Mouse (Mus musculus) midbrain, embryonic 13.5 days (tissue): ENCODE measurements at regions not wholly inside any gene's neighbourhood (a gene's known extent, or its start where the extent isn't known, plus 50 kb on each side); places are given as distances from the start of the nearest gene placed in this dataset.

Source experiments
- ATAC-seq: fragments of 200-750 bp; cut with Nextera tagmentation; 2 replicates; pipeline ENCODE4 v1.8.0; 2017; ENCODE audit warnings: mild to moderate bottlenecking, moderate TSS enrichment, moderate library complexity
- H3K27ac ChIP-seq: fragments of 300-500 bp; sonication (generic); 2 replicates; pipeline ENCODE4 v1.5.1; 2015; ENCODE audit warnings: inconsistent platforms, mild to moderate bottlenecking, moderate library complexity
- H3K27me3 ChIP-seq: fragments of 300-500 bp; sonication (generic); 2 replicates; pipeline ENCODE4 v1.6.1; 2015; ENCODE audit warnings: mild to moderate bottlenecking, inconsistent platforms
- H3K36me3 ChIP-seq: fragments of 300-500 bp; sonication (generic); 2 replicates; pipeline ENCODE4 v1.6.1; 2015; ENCODE audit warnings: mild to moderate bottlenecking, inconsistent platforms
- H3K4me1 ChIP-seq: fragments of 300-500 bp; sonication (generic); replicated peaks from 2 replicates; pipeline ENCODE4 v1.6.1; 2015; ENCODE audit warnings: inconsistent platforms
- H3K4me2 ChIP-seq: fragments of 300-500 bp; sonication (generic); replicated peaks from 2 replicates; pipeline ENCODE4 v1.6.1; 2015; ENCODE audit warnings: moderate library complexity, mild to moderate bottlenecking, inconsistent platforms
- H3K4me3 ChIP-seq: fragments of 300-500 bp; sonication (generic); replicated peaks from 2 replicates; pipeline ENCODE4 v1.5.1; 2015; ENCODE audit warnings: mild to moderate bottlenecking, inconsistent platforms
- H3K9ac ChIP-seq: fragments of 300-500 bp; sonication (generic); replicated peaks from 2 replicates; pipeline ENCODE4 v1.6.1; 2015; ENCODE audit warnings: mild to moderate bottlenecking, inconsistent platforms
- H3K9me3 ChIP-seq: fragments of 300-500 bp; sonication (generic); 2 replicates; pipeline ENCODE4 v1.6.1; 2016; ENCODE audit warnings: mild to moderate bottlenecking, inconsistent platforms
- WGBS: fragments of 180-500 bp; shearing (Covaris S2); methylation state at CpG from one replicate; pipeline ENCODE4 v1.1.7; 2015; 5-methylcytosine and 5-hydroxymethylcytosine counted together

- H3K36me3 ChIP-seq, result no peaks in the 10 kb centered on the region
- no peak overlapping the region for H3K9ac ChIP-seq
- no peak for ATAC-seq
- H3K4me2 ChIP-seq, result no peak overlapping the region
- no peaks in the 10 kb centered on the region for H3K9me3 ChIP-seq
- no peak overlapping the region for H3K4me3 ChIP-seq
- no peak overlapping the region for H3K27ac ChIP-seq
- no peaks in the 10 kb centered on the region for H3K27me3 ChIP-seq
- 43% methylated on average over 1 of the region's 1 CpGs for WGBS
- H3K4me1 ChIP-seq, result no peaks in the 10 kb centered on the region
Measured at GRCm38 (mm10) chr14:29837063-29837462, 115.4 kb upstream of the Cacna2d3 start.

GRCm38 (mm10) chr14:29839576-29839975 lies 117.9 kb upstream of the Cacna2d3 start:
- no peaks in the 10 kb centered on the region for H3K4me1 ChIP-seq
- no peak overlapping the region for H3K4me3 ChIP-seq
- no peaks in the 10 kb centered on the region for H3K9me3 ChIP-seq
- H3K4me2 ChIP-seq, result no peak overlapping the region
- no peaks in the 10 kb centered on the region for H3K36me3 ChIP-seq
- no peak for ATAC-seq
- 85% methylated on average over 3 of the region's 3 CpGs for WGBS
- H3K27me3 ChIP-seq, result no peaks in the 10 kb centered on the region
- no peak overlapping the region for H3K9ac ChIP-seq
- H3K27ac ChIP-seq, result no peak overlapping the region

DNA sequence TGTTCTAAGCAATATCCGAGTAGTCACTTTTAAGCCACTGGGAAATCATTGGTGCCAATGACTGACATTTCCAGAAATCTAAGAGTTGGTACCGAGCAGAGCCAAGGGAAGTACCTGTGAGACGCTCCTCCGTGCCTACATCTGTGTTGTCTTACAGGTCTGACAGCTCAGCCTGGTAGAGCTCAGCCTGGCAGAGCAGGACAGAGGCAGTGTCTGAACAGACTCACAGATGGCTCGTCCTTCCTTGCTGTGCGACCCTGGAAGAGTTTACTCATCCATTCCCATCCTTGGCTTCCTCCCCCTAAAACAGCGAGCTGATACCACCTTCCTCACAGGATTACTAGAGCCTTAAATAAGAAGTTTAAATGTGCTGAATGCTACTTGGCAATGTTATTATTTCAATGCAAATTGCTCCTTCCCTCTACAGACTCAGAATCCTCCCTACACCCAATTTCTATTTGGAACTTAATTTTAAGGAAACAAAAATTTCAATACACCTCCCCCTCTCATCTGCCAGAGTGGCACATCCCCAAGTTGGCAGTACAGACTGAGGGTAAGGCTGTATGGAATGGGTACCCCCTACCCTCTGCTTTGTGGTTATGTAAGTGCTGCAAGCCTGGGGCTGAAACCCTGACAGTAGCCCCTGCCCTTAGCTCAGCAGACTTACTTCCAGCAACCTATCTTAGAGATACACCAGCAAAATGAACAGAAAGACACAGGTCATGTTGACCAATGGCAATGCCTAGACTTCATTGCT lies 119.9 kb upstream of the Cacna2d3 start:
- no peak overlapping the region for H3K4me3 ChIP-seq
- H3K36me3 ChIP-seq, result no peaks in the 10 kb centered on the region
- H3K27me3 ChIP-seq, result no peaks in the 10 kb centered on the region
- no peak overlapping the region for H3K4me2 ChIP-seq
- 88% methylated on average over 7 of the region's 7 CpGs for WGBS
- no peak for ATAC-seq
- no peaks in the 10 kb centered on the region for H3K9me3 ChIP-seq
- no peak overlapping the region for H3K27ac ChIP-seq
- H3K9ac ChIP-seq, result no peak overlapping the region
- H3K4me1 ChIP-seq, result no peaks in the 10 kb centered on the region

GRCm38 (mm10) chr14:29847661-29848060 lies 120.4 kb upstream of the Selenok start:
- no peak overlapping the region for H3K4me3 ChIP-seq
- no peaks in the 10 kb centered on the region for H3K9me3 ChIP-seq
- H3K4me1 ChIP-seq, result no peaks in the 10 kb centered on the region
- ATAC-seq, result no peak
- H3K27me3 ChIP-seq, result no peaks in the 10 kb centered on the region
- no peak overlapping the region for H3K27ac ChIP-seq
- WGBS, result 80% methylated on average over 7 of the region's 7 CpGs
- no peak overlapping the region for H3K9ac ChIP-seq
- no peaks in the 10 kb centered on the region for H3K36me3 ChIP-seq
- no peak overlapping the region for H3K4me2 ChIP-seq

DNA sequence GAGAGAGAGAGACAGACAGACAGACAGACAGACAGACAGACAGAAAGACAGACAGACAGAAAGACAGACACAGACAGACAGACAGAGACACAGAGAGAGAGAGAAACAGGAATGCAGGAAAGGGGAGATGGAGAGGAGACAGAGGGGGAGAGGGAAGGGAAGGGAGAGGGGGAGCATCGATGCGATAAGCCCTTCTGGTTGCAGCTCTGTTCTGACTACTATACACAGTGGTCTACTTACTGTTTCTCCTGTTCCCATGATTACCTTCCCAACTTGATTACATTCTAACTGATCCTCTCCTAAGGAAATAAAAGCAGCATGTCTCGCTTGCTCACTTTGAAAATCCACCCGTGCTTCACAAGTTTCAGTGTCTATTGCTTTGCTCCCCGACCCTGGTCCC lies 116.8 kb upstream of the Selenok start:
- WGBS, result 89% methylated on average over 5 of the region's 5 CpGs
- H3K27me3 ChIP-seq, result no peaks in the 10 kb centered on the region
- no peak for ATAC-seq

DNA sequence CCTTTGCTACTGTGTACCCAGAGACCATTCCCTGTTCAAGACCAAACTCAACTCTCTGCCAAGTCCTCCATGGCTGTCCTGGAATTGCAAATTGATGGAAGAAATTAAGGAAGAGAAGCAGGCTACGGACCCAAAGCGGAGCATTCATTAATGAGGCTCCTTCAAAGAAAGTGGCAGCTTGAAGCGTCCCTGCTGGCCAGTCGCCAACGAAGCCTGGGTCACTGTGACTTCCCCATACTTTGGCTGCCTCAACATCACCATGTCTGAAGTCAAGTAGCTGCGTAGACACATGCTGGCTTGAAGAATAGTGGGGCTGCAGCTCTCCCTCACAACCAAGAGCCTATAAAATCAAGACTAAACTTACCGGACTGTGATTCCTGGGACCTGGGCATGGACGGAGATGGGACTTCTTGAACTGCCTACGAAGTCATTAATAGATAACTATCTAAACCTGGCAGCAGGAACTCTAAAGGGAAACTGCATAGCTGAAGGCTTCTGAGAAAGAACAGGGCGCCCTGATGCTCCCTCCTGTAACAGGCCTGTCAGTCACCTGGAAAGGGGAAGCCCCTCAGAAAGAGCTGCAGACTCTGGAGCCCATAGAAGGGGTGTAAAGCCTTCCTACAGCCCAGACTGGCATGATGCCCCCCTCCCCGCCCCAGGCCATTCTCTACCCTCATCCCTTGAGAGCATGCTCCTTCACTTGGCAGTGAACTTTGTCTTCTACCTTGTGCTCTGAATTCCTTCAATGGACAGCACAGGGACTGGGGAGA lies 116.0 kb upstream of the Selenok start:
- Histone ChIP-seq H3K9ac (no peak overlapping the region), H3K4me2 (no peak overlapping the region), H3K9me3 (no peaks in the 10 kb centered on the region), H3K4me3 (no peak overlapping the region), H3K27ac (no peak overlapping the region), H3K36me3 (no peaks in the 10 kb centered on the region), H3K4me1 (no peaks in the 10 kb centered on the region), H3K27me3 (no peaks in the 10 kb centered on the region)
- 79% methylated on average over 11 of the region's 11 CpGs for WGBS
- no peak for ATAC-seq

More for the DNA sequence above, 116.8 kb upstream of the Selenok start:
- Histone ChIP-seq H3K27ac (no peak overlapping the region), H3K9me3 (no peaks in the 10 kb centered on the region), H3K4me1 (no peaks in the 10 kb centered on the region), H3K36me3 (no peaks in the 10 kb centered on the region), H3K4me2 (no peak overlapping the region), H3K4me3 (no peak overlapping the region), H3K9ac (no peak overlapping the region)

GRCm38 (mm10) chr14:29862032-29862431 lies 106.1 kb upstream of the Selenok start:
- H3K9me3 ChIP-seq, result no peaks in the 10 kb centered on the region
- 96% methylated on average over 1 of the region's 1 CpGs for WGBS
- H3K27ac ChIP-seq, result no peak overlapping the region
- H3K4me2 ChIP-seq, result no peak overlapping the region
- ATAC-seq, result no peak
- no peaks in the 10 kb centered on the region for H3K36me3 ChIP-seq
- H3K4me1 ChIP-seq, result no peaks in the 10 kb centered on the region
- H3K9ac ChIP-seq, result no peak overlapping the region
- H3K4me3 ChIP-seq, result no peak overlapping the region
- no peaks in the 10 kb centered on the region for H3K27me3 ChIP-seq

GRCm38 (mm10) chr14:29866455-29867275 lies 101.4 kb upstream of the Selenok start:
- Histone ChIP-seq H3K27ac (no peak overlapping the region), H3K4me2 (no peak overlapping the region), H3K4me3 (no peak overlapping the region), H3K9me3 (no peaks in the 10 kb centered on the region), H3K36me3 (no peaks in the 10 kb centered on the region), H3K4me1 (no peaks in the 10 kb centered on the region), H3K27me3 (no peaks in the 10 kb centered on the region), H3K9ac (no peak overlapping the region)
- 93% methylated on average over 7 of the region's 7 CpGs for WGBS
- ATAC-seq, result no peak

GRCm38 (mm10) chr14:29867311-29867710 lies 100.8 kb upstream of the Selenok start:
- no peak overlapping the region for H3K27ac ChIP-seq
- ATAC-seq, result no peak
- no peaks in the 10 kb centered on the region for H3K9me3 ChIP-seq
- 81% methylated on average over 6 of the region's 6 CpGs for WGBS
- no peak overlapping the region for H3K4me3 ChIP-seq
- no peak overlapping the region for H3K4me2 ChIP-seq
- H3K4me1 ChIP-seq, result no peaks in the 10 kb centered on the region
- H3K27me3 ChIP-seq, result no peaks in the 10 kb centered on the region
- H3K9ac ChIP-seq, result no peak overlapping the region
- no peaks in the 10 kb centered on the region for H3K36me3 ChIP-seq

GRCm38 (mm10) chr14:29869930-29870329 lies 98.2 kb upstream of the Selenok start:
- H3K4me3 ChIP-seq, result no peak overlapping the region
- no peaks in the 10 kb centered on the region for H3K27me3 ChIP-seq
- no peaks in the 10 kb centered on the region for H3K9me3 ChIP-seq
- WGBS, result 96% methylated on average over 9 of the region's 9 CpGs
- H3K27ac ChIP-seq, result no peak overlapping the region
- ATAC-seq, result no peak
- H3K4me2 ChIP-seq, result no peak overlapping the region
- no peak overlapping the region for H3K9ac ChIP-seq
- H3K4me1 ChIP-seq, result no peaks in the 10 kb centered on the region
- H3K36me3 ChIP-seq, result no peaks in the 10 kb centered on the region

DNA sequence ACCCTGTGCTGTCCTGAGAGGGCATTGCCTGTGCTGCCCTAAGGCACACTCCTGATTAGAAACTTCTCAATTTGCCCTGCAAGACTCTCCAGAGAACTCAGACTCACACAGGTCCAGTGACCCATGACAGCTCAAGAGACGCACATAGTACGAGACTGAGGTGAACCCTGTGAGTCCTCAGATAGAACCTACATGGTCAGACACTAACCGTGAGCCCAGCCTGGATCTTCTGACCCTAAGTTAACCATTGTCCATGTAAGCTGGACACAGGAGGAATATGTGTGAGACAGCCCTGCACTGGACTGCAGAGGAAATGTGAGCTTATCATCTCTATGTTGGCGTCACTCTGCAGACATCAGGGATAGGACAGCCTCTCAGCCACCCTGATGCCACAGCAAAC lies 91.4 kb upstream of the Selenok start:
- H3K4me3 ChIP-seq, result no peak overlapping the region
- H3K4me1 ChIP-seq, result no peaks in the 10 kb centered on the region
- no peaks in the 10 kb centered on the region for H3K36me3 ChIP-seq
- no peak for ATAC-seq
- H3K27ac ChIP-seq, result no peak overlapping the region
- no peak overlapping the region for H3K9ac ChIP-seq
- 86% methylated on average over 4 of the region's 4 CpGs for WGBS
- no peaks in the 10 kb centered on the region for H3K27me3 ChIP-seq
- no peak overlapping the region for H3K4me2 ChIP-seq
- no peaks in the 10 kb centered on the region for H3K9me3 ChIP-seq
